Comparison of ENCODE assay signal across 21 mouse cellular contexts in the genomic region with DNA sequence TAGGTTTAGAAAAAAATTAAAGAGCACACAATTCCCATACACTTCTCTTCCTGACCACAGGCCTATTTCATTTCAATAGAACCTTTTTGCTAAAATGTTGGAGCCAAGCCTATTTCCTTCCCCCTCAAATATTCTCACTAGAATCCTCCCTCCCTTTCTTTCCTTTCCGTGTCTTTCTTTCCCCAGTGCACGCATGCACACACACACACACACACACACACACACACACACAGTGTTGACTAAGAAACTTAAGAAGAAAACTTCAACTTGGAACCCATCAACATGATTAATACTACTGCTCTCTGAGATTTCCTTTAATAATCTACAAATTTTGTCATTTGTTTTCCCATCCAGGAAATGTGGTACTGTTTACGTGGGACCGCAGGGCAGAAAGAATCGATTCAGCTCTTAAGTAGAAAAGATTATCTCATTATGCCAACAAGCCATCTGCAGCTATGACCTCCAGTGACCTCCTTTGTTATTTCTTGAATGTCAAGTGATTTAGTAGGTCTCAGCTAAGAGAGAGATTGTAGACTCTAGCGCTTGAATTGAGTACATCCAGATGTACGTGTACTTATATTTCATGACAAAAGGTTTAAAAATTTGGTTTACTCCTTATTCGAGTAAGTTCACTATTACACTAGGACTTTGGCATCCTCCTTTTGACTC. TPM values are rescaled to one million over a fixed set of nuclear protein-coding genes. Genes with fewer than 3 reads are reported as not detected.
A peak's percentile ranks its signal among the peaks of the same experiment; 100 is the strongest.
DNase-seq lines count a peak whose midpoint lies in the region; ATAC-seq lines count a peak whose summit lies in the region.
"Had no signal": no experiment of that assay in that cellular context is flagged by ENCODE, and none has a peak within 500 bp of the region (broad histone marks: within the 10 kb centered on the region; RNA-seq: fewer than 3 reads in every experiment).

No protein-coding gene starts in this region.

- H3K36me3 ChIP-seq in forebrain, embryonic 14.5 days (ENCODE audit: control insufficient read depth, insufficient read depth, low read length), result no peaks in the 10 kb centered on the region
- no peaks in the 10 kb centered on the region for H3K36me3 ChIP-seq in forebrain, embryonic 15.5 days
- H3K36me3 ChIP-seq in limb, embryonic 11.5 days (ENCODE audit: control insufficient read depth, insufficient read depth, low read length), result no peaks in the 10 kb centered on the region
- H3K36me3 ChIP-seq in limb, embryonic 10.5 days, result peaks cover 4% of the 10 kb centered on the region; the same call in 1 of the 2 replicates
- H3K36me3 ChIP-seq in neural tube, embryonic 12.5 days, result no peaks in the 10 kb centered on the region
- H3K36me3 ChIP-seq: embryonic facial prominence, embryonic 12.5 days; forebrain, embryonic 12.5 days; heart, embryonic 13.5 days; hindbrain, embryonic 15.5 days; limb, embryonic 12.5 days had no signal

- H3K9me3 ChIP-seq in forebrain, embryonic 14.5 days (replicated peaks; ENCODE audit: control insufficient read depth, low read length), result no peaks in the 10 kb centered on the region
- H3K9me3 ChIP-seq in forebrain, embryonic 15.5 days, result no peaks in the 10 kb centered on the region
- no peaks in the 10 kb centered on the region for H3K9me3 ChIP-seq in limb, embryonic 11.5 days (ENCODE audit: control insufficient read depth, low read length)
- peaks cover 1% of the 10 kb centered on the region; the same call in 1 of the 2 replicates for H3K9me3 ChIP-seq in limb, embryonic 10.5 days (replicated peaks)
- H3K9me3 ChIP-seq in neural tube, embryonic 12.5 days, result peaks cover 5% of the 10 kb centered on the region
- H3K9me3 ChIP-seq: forebrain, embryonic 12.5 days; hindbrain, embryonic 15.5 days had no signal

- no peak overlapping the region for H3K4me2 ChIP-seq in forebrain, embryonic 14.5 days (ENCODE audit: low read length)
- H3K4me2 ChIP-seq in forebrain, embryonic 15.5 days (replicated peaks), result no peak overlapping the region
- no peak overlapping the region for H3K4me2 ChIP-seq in limb, embryonic 11.5 days (ENCODE audit: low read depth, severe bottlenecking)
- H3K4me2 ChIP-seq in neural tube, embryonic 12.5 days (replicated peaks), result no peak overlapping the region
- H3K4me2 ChIP-seq: embryonic facial prominence, embryonic 12.5 days; forebrain, embryonic 12.5 days; heart, embryonic 13.5 days; hindbrain, embryonic 15.5 days; limb, embryonic 12.5 days had no signal

- H3K4me1 ChIP-seq in forebrain, embryonic 14.5 days (ENCODE audit: control insufficient read depth, insufficient read depth, low read length), result no peaks in the 10 kb centered on the region
- H3K4me1 ChIP-seq in forebrain, embryonic 15.5 days, result no peaks in the 10 kb centered on the region
- no peaks in the 10 kb centered on the region for H3K4me1 ChIP-seq in limb, embryonic 11.5 days (ENCODE audit: control insufficient read depth, insufficient read depth, low read length)
- peaks cover 19% of the 10 kb centered on the region for H3K4me1 ChIP-seq in limb, embryonic 10.5 days
- peaks cover 5% of the 10 kb centered on the region; the same call in 1 of the 2 replicates for H3K4me1 ChIP-seq in neural tube, embryonic 12.5 days
- H3K4me1 ChIP-seq: hindbrain, embryonic 15.5 days; limb, embryonic 12.5 days had no signal

- no peak overlapping the region for H3K27ac ChIP-seq in forebrain, embryonic 14.5 days (ENCODE audit: low read depth, low read length)
- H3K27ac ChIP-seq in forebrain, embryonic 15.5 days (replicated peaks), result no peak overlapping the region
- H3K27ac ChIP-seq in limb, embryonic 11.5 days (replicated peaks; ENCODE audit: low read depth, low read length), result no peak overlapping the region
- H3K27ac ChIP-seq in limb, embryonic 10.5 days, result no peak overlapping the region
- H3K27ac ChIP-seq in neural tube, embryonic 12.5 days, result no peak overlapping the region
- H3K27ac ChIP-seq: forebrain, embryonic 12.5 days; heart, embryonic 13.5 days; hindbrain, embryonic 15.5 days; limb, embryonic 12.5 days had no signal

- H3K9ac ChIP-seq in forebrain, embryonic 14.5 days (ENCODE audit: low read length), result no peak overlapping the region
- no peak overlapping the region for H3K9ac ChIP-seq in forebrain, embryonic 15.5 days (replicated peaks)
- no peak overlapping the region for H3K9ac ChIP-seq in limb, embryonic 11.5 days (ENCODE audit: low read length)
- H3K9ac ChIP-seq in neural tube, embryonic 12.5 days, result no peak overlapping the region
- H3K9ac ChIP-seq: embryonic facial prominence, embryonic 12.5 days; forebrain, embryonic 12.5 days; heart, embryonic 13.5 days; hindbrain, embryonic 15.5 days; limb, embryonic 12.5 days had no signal

- intact Hi-C loops in left cerebral cortex, postnatal 14 days (cut with DNase I), result no loop called here

- H3K27me3 ChIP-seq in forebrain, embryonic 14.5 days (replicated peaks; ENCODE audit: control insufficient read depth, insufficient read depth, low read length), result no peaks in the 10 kb centered on the region
- H3K27me3 ChIP-seq in forebrain, embryonic 15.5 days, result no peaks in the 10 kb centered on the region
- H3K27me3 ChIP-seq in limb, embryonic 11.5 days (ENCODE audit: control insufficient read depth, insufficient read depth, low read length), result no peaks in the 10 kb centered on the region
- H3K27me3 ChIP-seq in limb, embryonic 10.5 days (ENCODE audit: low read depth, poor library complexity, severe bottlenecking), result peaks cover 5% of the 10 kb centered on the region; the same call in 1 of the 2 replicates
- no peaks in the 10 kb centered on the region for H3K27me3 ChIP-seq in neural tube, embryonic 12.5 days (replicated peaks)
- H3K27me3 ChIP-seq: embryonic facial prominence, embryonic 12.5 days; forebrain, embryonic 12.5 days; heart, embryonic 13.5 days; hindbrain, embryonic 15.5 days had no signal

- DNase-seq in forebrain, embryonic 14.5 days (ENCODE audit: low spot score), result peak; percentile 30
- peak; percentile 50 for DNase-seq in limb, embryonic 11.5 days (ENCODE audit: low spot score)
- DNase-seq in limb, embryonic 10.5 days (ENCODE audit: low spot score), result no peak
- peak; percentile 83 for DNase-seq in forelimb bud, embryonic 11.5 days (ENCODE audit: low read depth, low spot score)
- DNase-seq in thymus, postnatal 36 days, result no peak
- no peak for DNase-seq in left cerebral cortex, postnatal 14 days (ENCODE audit: low spot score in 2 of 2)
- DNase-seq: adrenal gland, postnatal 25 days; cerebellum, adult 11-12 months; gastrocnemius, postnatal 14 days; right cerebral cortex, postnatal 4 days had no signal

- no peak overlapping the region for H3K4me3 ChIP-seq in forebrain, embryonic 14.5 days (ENCODE audit: low read depth, low read length)
- H3K4me3 ChIP-seq in forebrain, embryonic 15.5 days, result no peak overlapping the region
- no peak overlapping the region for H3K4me3 ChIP-seq in limb, embryonic 11.5 days (ENCODE audit: low read depth, low read length)
- no peak overlapping the region for H3K4me3 ChIP-seq in limb, embryonic 10.5 days
- H3K4me3 ChIP-seq in neural tube, embryonic 12.5 days, result no peak overlapping the region
- H3K4me3 ChIP-seq: embryonic facial prominence, embryonic 12.5 days; forebrain, embryonic 12.5 days; heart, embryonic 13.5 days; hindbrain, embryonic 15.5 days; limb, embryonic 12.5 days had no signal

- no peak for ATAC-seq in forebrain, embryonic 14.5 days
- no peak for ATAC-seq in forebrain, embryonic 15.5 days (replicated peaks)
- peak; percentile 55; the same call in 1 of the 2 replicates for ATAC-seq in limb, embryonic 11.5 days (ENCODE audit: insufficient number of reproducible peaks, low FRiP score, low TSS enrichment, low read depth)
- 0 out of 2 replicates have a peak, but pooled peaks have one; percentile 56 for ATAC-seq in neural tube, embryonic 12.5 days (ENCODE audit: low FRiP score, low read depth)

- WGBS in forebrain, embryonic 14.5 days, result 58% methylated on average over 8 of the region's 8 CpGs
- WGBS in forebrain, embryonic 15.5 days, result 53% methylated on average over 8 of the region's 8 CpGs
- WGBS in limb, embryonic 11.5 days, result 23% methylated on average over 8 of the region's 8 CpGs
- WGBS in limb, embryonic 10.5 days, result 25% methylated on average over 8 of the region's 8 CpGs
- WGBS in neural tube, embryonic 12.5 days, result 16% methylated on average over 8 of the region's 8 CpGs

RNA-seq across cellular contexts. Expression of a gene that starts 19.4 kb away (rescaled TPM):
- polyA plus RNA-seq in forebrain, embryonic 14.5 days (2014; fragmentation: Nextera tagmentation; extraction: Ambion mirVana), result not detected in 2 replicates
- polyA plus RNA-seq in forebrain, embryonic 15.5 days (2015; fragmentation: Nextera tagmentation; extraction: Ambion mirVana), result not detected in 2 replicates
- polyA plus RNA-seq in limb, embryonic 11.5 days (2014; fragmentation: Nextera tagmentation; extraction: Ambion mirVana), result not detected in 2 replicates
- polyA plus RNA-seq in limb, embryonic 10.5 days (2016; fragmentation: Nextera tagmentation; extraction: Ambion mirVana), result not detected in 2 replicates
- not detected in 2 replicates for polyA plus RNA-seq in neural tube, embryonic 12.5 days (2016; fragmentation: Nextera tagmentation; extraction: Ambion mirVana)
- not detected for total RNA-seq in left cerebral cortex, postnatal 14 days (2021)
- total RNA-seq: adrenal gland, postnatal 25 days; gastrocnemius, postnatal 14 days; layer of hippocampus, postnatal 10 days; megakaryocyte-erythroid progenitor cell, adult 5-6 weeks had no signal
- polyA plus RNA-seq: embryonic facial prominence, embryonic 12.5 days; forebrain, embryonic 12.5 days; heart, embryonic 13.5 days; hindbrain, embryonic 15.5 days; limb, embryonic 12.5 days; lung, embryonic 16.5 days; thymus, postnatal 0 days had no signal

RNA-seq across cellular contexts. Expression of a gene that starts 25.9 kb away (rescaled TPM):
- 9.4 and 10.2 TPM in 2 replicates for polyA plus RNA-seq in forebrain, embryonic 14.5 days (2014; fragmentation: Nextera tagmentation; extraction: Ambion mirVana)
- 10.9 and 11.5 TPM in 2 replicates for polyA plus RNA-seq in forebrain, embryonic 15.5 days (2015; fragmentation: Nextera tagmentation; extraction: Ambion mirVana)
- polyA plus RNA-seq in limb, embryonic 11.5 days (2014; fragmentation: Nextera tagmentation; extraction: Ambion mirVana), result 16.1 and 18.0 TPM in 2 replicates
- 9.8 and 12.5 TPM in 2 replicates for polyA plus RNA-seq in limb, embryonic 10.5 days (2016; fragmentation: Nextera tagmentation; extraction: Ambion mirVana)
- polyA plus RNA-seq in neural tube, embryonic 12.5 days (2016; fragmentation: Nextera tagmentation; extraction: Ambion mirVana), result 9.5 and 11.2 TPM in 2 replicates
- 10 to 100 TPM; 14.5 to 20.0 TPM for total RNA-seq in left cerebral cortex, postnatal 14 days (2021)

RNA-seq across cellular contexts. Expression of a gene that starts 54.3 kb away (rescaled TPM):
- 13.7 and 15.5 TPM in 2 replicates for polyA plus RNA-seq in forebrain, embryonic 14.5 days (2014; fragmentation: Nextera tagmentation; extraction: Ambion mirVana)
- 22.5 and 23.1 TPM in 2 replicates for polyA plus RNA-seq in forebrain, embryonic 15.5 days (2015; fragmentation: Nextera tagmentation; extraction: Ambion mirVana)
- polyA plus RNA-seq in limb, embryonic 11.5 days (2014; fragmentation: Nextera tagmentation; extraction: Ambion mirVana), result 7.0 and 7.4 TPM in 2 replicates
- polyA plus RNA-seq in limb, embryonic 10.5 days (2016; fragmentation: Nextera tagmentation; extraction: Ambion mirVana), result 9.1 and 10.1 TPM in 2 replicates
- 23.4 and 27.9 TPM in 2 replicates for polyA plus RNA-seq in neural tube, embryonic 12.5 days (2016; fragmentation: Nextera tagmentation; extraction: Ambion mirVana)
- 10 to 100 TPM; 60.2 to 73.2 TPM for total RNA-seq in left cerebral cortex, postnatal 14 days (2021)

Comparison
In these comparisons a context has a peak if more than half of its experiments do, and no peak if none do; other contexts are left out.
1. DNase-seq: peak in forebrain, embryonic 14.5 days (single experiment), limb, embryonic 11.5 days (single experiment) and forelimb bud, embryonic 11.5 days (single experiment); none in limb, embryonic 10.5 days (single experiment), thymus, postnatal 36 days (0 of 2) and left cerebral cortex, postnatal 14 days (0 of 2).
2. ATAC-seq: peak in limb, embryonic 11.5 days (single experiment) and neural tube, embryonic 12.5 days (single experiment); none in forebrain, embryonic 14.5 days (single experiment) and forebrain, embryonic 15.5 days (single experiment).